Mouse (Mus musculus) mouse trophoblast stem cell (cell line): ENCODE data around the gene Cmip.
"Not testable (repeated sequence)": the region's sequence is repeated elsewhere in the genome, so short reads cannot be mapped to it uniquely, and the experiment has no call there.

Experiments
- in situ Hi-C, 2 experiments: fragments of 300-500 bp; cut with MseI, MboI; formaldehyde crosslinking; loops; 2 replicates in 1 of 2; 3 replicates in 1 of 2; pipeline ENCODE4 v1.15.1; 2025

Gene Cmip

GRCm38 (mm10) chr8:117420841-117421534 is 164.1 kb downstream of the Cmip start:
- in situ Hi-C loops, result no loop called here

- in situ Hi-C loops, result no loop called here
These were observed 165.0 kb downstream of the Cmip start for GRCm38 (mm10) chr8:117421838-117422237.

DNA sequence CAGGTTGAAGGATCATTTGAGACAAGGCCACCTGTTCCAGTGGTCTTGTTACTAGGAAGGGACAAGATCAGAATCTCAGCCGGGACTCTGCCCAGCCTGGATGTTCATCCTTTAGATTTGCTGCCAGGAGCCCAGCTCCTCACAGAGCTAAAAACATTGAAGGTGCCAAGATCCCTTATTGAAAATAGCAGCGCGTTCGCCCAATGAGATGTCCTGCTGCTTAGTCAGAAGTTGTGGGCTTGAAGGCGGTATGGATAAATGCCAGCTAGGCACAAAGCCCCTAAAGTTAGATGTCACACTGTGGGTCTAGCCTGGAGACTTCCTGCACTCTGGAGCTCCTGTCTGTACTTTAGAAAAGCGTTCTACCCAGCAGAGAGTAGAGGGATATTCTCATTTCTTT is 165.5 kb downstream of the Cmip start:
- in situ Hi-C loops, result no loop called here

DNA sequence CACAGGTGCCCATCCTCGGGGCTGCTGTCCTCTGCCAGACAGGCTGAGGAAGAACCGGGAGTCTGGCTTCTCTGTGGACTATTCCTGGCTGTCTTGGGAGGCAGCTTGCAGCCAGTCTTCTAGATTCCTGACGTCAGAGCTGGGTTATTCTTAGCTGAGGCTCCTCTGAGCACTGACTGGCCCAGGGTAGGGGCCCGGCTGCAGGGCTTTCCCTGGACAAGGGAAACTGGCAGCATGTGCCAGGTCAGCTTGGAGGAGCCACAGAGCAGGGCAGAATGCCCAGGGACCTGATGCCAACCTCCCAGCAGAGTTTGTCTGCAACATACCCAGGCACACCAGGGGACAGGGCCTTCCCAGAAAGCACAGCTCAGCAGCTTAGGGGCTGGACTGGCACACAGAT is 166.2 kb downstream of the Cmip start:
- in situ Hi-C loops, result no loop called here

DNA sequence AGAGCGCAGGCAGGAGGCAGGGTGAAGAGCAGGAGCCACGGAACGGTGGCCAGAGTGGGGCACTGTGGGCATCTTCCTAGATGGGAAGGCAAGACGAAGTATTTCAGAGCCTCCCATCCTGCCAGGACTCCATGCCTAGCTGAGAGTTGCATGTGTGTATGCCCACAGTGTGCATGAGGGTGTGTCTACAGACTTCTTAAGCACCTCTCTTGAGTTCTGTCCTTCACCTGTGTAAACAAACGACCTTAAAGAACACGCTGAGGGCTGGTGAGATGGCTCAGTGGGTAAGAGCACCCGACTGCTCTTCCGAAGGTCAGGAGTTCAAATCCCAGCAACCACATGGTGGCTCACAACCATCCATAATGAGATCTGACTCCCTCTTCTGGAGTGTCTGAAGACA is 171.0 kb downstream of the Cmip start:
- in situ Hi-C loops, result not testable (repeated sequence)

DNA sequence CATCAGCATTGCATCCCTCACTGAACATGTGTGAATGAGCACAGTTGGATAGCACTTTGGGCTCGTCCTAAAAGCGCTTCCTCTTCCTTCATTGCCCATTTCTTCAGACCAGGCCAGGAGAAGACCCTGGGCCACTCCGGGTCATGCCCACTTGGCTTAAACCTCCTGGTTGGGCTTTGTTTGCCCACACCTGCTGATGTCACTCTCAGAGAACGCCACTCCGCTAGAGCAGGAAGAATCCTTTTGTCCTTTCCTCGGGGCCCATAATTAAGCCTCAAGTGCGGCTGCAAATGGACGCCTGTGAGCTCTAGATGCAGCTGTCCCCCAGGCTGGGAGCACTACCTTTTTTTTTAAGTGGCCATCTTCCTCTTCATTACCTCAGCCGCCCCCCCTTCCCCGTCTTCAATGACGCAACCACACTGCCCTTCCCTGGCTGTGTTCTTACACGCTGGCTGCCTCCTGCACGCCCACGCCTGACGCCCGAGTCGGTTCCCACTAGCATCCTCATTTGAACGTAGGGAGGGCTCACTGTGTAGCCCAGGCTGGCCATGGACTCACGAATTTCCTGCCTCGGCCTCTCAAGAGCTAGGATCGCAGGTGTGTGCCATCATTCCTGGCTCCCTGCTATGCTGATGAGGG is 171.8 kb downstream of the Cmip start:
- in situ Hi-C loops, result no loop called here

DNA sequence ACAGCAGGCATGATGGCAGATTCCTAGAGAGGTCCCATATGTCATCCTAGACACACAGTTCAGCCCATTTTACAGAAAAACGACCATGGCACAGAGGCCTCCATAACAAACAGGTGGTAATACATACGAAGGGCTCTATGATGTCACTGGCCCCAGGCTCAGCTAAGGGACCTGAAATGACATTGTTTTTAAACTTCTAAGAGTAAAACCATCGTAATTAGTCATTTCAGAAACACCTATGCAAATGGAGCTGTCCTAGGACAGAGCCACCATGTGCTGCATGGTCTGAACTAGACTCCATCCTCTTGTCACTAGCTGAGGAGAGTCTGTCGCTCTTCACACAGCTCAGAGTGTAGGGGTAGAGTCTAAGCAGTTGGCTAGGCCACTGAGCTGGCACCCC is 173.8 kb downstream of the Cmip start:
- in situ Hi-C loops, result no loop called here

DNA sequence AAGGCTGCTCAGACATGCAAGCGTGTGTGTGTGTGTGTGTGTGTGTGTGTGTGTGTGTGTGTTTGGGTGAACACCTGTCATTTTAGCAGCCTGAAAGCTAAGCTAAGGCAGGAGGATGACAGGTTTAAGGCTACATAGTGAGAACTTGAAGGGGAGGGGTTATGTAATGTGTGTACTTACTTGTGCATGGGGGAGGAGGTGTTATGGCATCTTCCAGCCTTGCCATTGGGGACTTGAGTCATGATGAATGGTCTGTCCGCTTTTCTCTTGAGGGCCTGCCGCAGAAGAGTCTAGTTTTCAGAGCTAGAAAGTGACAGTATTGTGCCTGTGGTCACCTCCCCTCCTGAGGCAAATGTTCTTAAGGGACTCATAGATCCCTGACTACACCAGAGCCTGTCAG is 174.7 kb downstream of the Cmip start:
- in situ Hi-C loops, result no loop called here

GRCm38 (mm10) chr8:117432111-117432510 is 175.2 kb downstream of the Cmip start:
- in situ Hi-C loops, result no loop called here

DNA sequence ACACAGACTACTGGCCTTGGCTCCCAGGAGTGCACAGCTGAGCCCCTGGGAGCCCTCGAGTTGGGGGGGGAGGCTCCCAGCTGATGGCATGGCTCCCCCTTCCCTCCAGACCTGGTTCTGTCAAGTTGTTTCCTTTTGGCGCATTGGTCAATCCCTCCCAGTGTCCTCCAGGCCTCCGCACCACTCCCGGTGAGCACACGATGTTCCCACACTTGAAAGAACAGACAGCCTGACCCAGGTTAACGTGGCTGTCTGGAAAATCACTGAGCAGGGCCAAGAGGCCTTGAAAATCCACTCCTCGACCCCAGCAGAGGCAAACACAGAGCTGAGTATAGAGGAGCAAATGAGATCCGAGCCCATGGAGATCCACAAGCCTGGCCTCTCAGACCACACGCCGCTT is 177.1 kb downstream of the Cmip start:
- in situ Hi-C loops, result no loop called here

GRCm38 (mm10) chr8:117436786-117437185 is 179.9 kb downstream of the Cmip start:
- in situ Hi-C loops, result no loop called here

DNA sequence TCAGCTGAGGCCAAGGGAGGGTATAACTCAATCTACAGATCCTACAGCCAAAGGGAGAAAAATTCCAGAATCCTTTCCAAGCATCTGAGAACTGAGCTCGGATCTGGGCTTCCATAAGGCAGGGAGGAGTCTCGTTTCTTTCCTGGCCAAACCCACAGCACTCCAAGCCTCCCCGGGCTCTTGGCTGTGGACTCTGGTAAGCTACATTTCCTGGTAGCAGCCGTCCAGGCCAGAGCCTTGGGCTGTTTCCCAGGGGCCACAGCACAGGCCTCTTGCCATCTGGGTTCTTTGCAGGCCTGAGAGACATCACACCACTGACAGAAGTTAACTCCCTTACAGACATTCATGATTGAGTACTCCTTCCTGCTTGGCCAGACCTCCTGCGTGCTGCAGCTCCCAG is 180.8 kb downstream of the Cmip start:
- in situ Hi-C loops, result no loop called here

DNA sequence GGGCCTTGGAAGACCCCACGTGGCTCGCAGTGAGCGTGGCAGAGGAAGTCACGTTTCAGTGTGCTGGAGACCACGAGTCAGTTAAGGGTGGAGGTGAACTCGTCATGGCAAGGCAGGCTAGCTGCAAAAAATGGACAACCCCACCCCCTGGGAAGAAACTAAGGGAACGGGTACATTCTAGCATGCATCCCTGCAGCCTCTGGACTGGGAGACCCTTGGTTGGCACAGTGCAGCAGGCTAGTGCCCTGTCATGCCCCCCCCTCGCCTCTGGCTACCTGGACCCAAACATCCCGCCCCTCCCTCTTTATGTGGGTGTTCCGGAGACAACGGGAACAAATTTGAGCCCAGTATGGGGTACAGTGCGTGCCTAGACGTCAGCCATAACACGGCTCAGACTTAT is 183.5 kb downstream of the Cmip start:
- in situ Hi-C loops, result no loop called here

DNA sequence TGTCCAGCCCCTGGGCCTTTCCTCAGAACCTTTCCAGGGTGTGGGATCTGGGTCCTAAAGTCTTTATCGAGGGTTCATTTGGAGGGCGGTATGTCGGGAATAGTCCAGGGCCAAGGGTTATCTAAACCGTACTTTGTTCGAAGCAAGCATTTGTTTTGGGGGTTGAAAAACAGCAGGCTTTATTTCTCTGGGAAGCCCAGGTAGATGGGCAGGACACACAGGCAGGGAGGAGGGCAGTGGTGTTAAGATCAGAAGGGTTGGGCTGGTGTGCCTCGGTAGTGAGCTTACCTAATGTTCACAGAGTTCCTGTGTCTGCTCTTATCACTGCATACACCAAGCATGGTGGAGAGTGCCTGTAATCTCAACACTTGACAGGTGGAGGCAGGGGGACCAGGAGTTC is 183.9 kb downstream of the Cmip start:
- in situ Hi-C loops, result no loop called here

DNA sequence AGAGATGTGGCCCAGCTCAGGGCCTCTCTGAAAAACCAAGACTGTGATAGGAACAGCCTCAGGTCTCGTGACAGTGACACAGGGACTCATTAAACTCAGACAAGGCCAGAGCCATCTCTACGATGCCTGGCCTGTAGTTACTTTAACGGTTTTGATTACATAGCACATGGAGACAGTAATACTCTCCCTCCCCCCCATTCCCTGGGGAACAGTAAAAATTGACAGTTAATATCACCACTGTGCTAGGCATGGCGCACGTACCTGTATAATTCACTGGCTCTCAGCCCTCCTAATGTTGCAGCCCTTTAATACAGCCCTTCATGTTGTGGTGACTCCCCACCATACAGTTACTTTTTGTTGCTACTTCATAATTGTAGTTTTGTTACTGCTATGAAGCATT is 188.6 kb downstream of the Cmip start:
- in situ Hi-C loops, result no loop called here

DNA sequence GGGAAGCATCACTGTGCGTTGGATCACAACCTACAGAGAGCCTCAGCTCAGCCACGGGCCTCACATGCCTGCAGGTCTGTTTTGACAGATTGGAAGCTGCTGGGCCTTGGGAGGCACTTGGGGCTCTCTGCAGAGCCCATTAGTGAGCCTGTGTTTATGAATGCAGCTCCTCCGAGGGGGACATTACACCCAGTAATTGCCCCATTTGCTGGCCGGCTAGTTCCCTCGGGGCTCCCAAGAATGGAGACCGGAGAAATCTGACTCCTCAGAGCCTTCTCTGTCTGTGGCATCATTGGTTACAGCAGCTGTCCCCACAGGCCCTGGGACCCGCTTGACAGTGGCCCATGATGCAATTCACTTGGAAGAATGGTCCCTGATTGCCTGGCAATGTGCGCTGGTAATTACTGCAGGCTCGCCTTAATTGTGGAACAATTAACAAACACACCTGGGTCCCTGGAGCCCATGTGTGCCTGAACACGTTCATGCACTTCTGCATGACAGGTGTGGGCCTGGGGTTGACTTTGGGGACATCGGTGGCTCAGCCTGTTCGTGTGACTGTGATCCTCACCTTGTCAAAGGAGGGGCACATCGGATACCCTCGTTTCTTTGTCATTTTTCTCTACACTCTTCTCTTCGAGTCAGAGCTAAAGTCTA is 189.6 kb downstream of the Cmip start:
- in situ Hi-C loops, result no loop called here

- in situ Hi-C loops, result no loop called here
These were observed 194.2 kb downstream of the Cmip start for GRCm38 (mm10) chr8:117451072-117451471.

- in situ Hi-C loops, result no loop called here
These were observed 197.1 kb downstream of the Cmip start for GRCm38 (mm10) chr8:117453974-117454373.

DNA sequence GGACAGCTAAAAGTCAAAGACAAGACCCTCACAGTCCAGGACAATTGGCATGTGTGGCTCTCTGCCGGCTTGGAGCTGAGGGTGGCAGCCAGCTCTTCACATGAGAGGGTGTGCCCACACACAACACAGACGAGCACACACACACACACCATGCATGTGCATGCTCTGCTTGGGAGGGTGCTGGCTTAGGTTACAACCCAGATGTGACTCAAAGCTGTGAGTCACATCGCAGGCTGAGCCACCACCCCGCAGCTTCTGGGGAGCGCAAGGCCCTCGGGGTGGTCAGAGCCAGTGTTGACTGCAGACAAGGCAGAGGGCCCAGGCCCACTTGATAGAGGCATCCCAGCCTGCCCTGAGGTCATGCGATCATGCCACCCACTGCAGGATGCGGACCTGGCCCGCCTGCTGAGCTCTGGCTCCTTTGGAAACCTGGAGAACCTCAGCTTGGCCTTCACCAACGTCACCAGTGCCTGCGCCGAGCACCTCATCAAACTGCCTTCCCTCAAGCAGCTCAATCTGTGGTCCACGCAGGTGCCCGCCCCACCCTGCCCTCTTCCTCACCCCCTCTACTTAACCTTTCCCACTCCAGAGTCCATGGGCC is 197.8 kb downstream of the Cmip start:
- in situ Hi-C loops, result no loop called here

DNA sequence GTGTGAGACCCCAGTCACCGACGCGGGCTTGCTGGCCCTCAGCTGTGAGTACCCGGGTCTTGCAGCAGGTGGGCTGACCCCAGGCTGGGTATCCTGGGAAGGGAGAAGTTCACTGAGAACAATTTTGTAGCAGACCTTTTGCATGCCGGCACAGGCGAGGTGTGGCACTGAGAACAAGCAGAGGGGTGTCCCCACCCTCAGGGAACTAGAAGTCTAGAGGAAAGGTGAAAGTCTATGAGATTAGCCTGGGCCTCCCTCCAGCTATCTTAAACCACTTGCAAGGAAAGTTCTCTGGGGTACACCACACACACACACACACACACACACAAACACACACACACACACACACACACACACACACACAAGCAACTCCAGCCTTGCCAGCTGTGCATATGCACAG is 198.8 kb downstream of the Cmip start:
- in situ Hi-C loops, result no loop called here

DNA sequence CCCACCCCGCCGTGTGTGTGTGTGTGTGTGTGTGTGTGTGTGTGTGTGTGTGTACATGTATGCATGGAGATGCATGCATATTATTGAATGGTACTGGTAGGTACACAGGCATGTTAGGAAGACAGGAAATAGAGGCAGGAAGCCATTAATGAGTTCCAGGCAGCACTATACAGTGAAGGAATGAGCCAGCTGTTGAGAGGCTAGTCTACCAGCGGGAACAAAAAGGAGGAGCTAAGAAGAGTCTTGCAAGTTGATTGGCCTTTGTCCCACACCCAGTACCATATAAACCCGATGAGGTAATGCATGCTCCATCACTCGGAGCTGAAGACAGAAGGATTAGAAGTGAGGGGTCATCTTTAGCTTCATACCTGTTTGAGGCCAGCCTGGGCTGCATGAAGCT is 201.6 kb downstream of the Cmip start:
- in situ Hi-C loops, result no loop called here

GRCm38 (mm10) chr8:117462701-117463284 is 205.9 kb downstream of the Cmip start:
- in situ Hi-C loops, result no loop called here
